ENCODE assay signal across 24 mouse cellular contexts in the genomic region with DNA sequence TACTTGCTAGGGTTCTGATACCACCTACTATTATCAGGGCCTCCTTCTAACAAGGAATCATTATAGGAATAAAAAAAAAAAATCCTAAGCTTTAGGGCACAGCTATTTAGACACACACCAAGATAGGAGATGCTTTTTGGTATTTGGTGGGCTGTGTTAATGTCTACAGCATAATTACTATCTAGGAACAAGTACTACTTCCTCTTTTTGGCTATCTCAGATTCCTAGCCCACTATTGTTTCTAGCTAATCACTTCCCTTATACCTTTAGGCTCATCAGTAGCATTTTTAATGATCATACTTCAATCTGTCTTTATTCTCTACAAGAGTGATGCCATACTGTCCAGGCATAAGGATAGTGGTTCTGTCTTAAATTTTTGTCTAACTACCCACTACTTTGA.
"Had no signal": no experiment of that assay in that cellular context is flagged by ENCODE, and none has a peak within 500 bp of the region (broad histone marks: within the 10 kb centered on the region; RNA-seq: fewer than 3 reads in every experiment).

No protein-coding gene starts in this region.

- H3K27me3 ChIP-seq: liver, embryonic 13.5 days; liver, embryonic 15.5 days; lung, embryonic 15.5 days; midbrain, embryonic 13.5 days; midbrain, embryonic 15.5 days; neural tube, embryonic 13.5 days; neural tube, embryonic 15.5 days; stomach, embryonic 15.5 days had no signal

- DNase-seq: liver, embryonic 13.5 days; liver, postnatal 0 days; lung, adult 2 months; lung, postnatal 14 days; lung, postnatal 36 days; retina, postnatal 1 day; right cerebral cortex, adult 18-20 months; right cerebral cortex, postnatal 25 days; right cerebral cortex, postnatal 4 days; spleen, adult 18-20 months; thymus, adult 2 months; thymus, postnatal 25 days; thymus, postnatal 4 days had no signal

- H3K4me3 ChIP-seq: liver, embryonic 13.5 days; liver, embryonic 15.5 days; lung, embryonic 15.5 days; midbrain, embryonic 10.5 days; midbrain, embryonic 13.5 days; midbrain, embryonic 15.5 days; neural tube, embryonic 13.5 days; neural tube, embryonic 15.5 days; stomach, embryonic 15.5 days had no signal

- H3K27ac ChIP-seq: liver, embryonic 13.5 days; liver, embryonic 15.5 days; lung, embryonic 15.5 days; macrophage; midbrain, embryonic 10.5 days; midbrain, embryonic 13.5 days; midbrain, embryonic 15.5 days; neural tube, embryonic 13.5 days; neural tube, embryonic 15.5 days; stomach, embryonic 15.5 days; stomach, postnatal 0 days had no signal

- H3K4me1 ChIP-seq: liver, embryonic 13.5 days; liver, embryonic 15.5 days; lung, embryonic 15.5 days; midbrain, embryonic 10.5 days; midbrain, embryonic 13.5 days; midbrain, embryonic 15.5 days; neural tube, embryonic 13.5 days; neural tube, embryonic 15.5 days; stomach, embryonic 15.5 days had no signal

- H3K36me3 ChIP-seq: liver, embryonic 13.5 days; liver, embryonic 15.5 days; lung, embryonic 15.5 days; midbrain, embryonic 10.5 days; midbrain, embryonic 13.5 days; midbrain, embryonic 15.5 days; neural tube, embryonic 13.5 days; neural tube, embryonic 15.5 days; stomach, embryonic 15.5 days had no signal

- ATAC-seq: liver, postnatal 0 days; lung, postnatal 0 days; midbrain, embryonic 13.5 days; midbrain, embryonic 15.5 days had no signal

- H3K9me3 ChIP-seq: liver, embryonic 13.5 days; liver, embryonic 15.5 days; lung, embryonic 15.5 days; midbrain, embryonic 10.5 days; midbrain, embryonic 13.5 days; midbrain, embryonic 15.5 days; neural tube, embryonic 13.5 days; neural tube, embryonic 15.5 days; stomach, embryonic 15.5 days had no signal

- H3K4me2 ChIP-seq: liver, embryonic 13.5 days; liver, embryonic 15.5 days; lung, embryonic 15.5 days; midbrain, embryonic 13.5 days; midbrain, embryonic 15.5 days; neural tube, embryonic 13.5 days; neural tube, embryonic 15.5 days; stomach, embryonic 15.5 days had no signal

- H3K9ac ChIP-seq: liver, embryonic 13.5 days; liver, embryonic 15.5 days; liver, postnatal 0 days; lung, embryonic 15.5 days; midbrain, embryonic 13.5 days; midbrain, embryonic 15.5 days; neural tube, embryonic 13.5 days; neural tube, embryonic 15.5 days; stomach, embryonic 15.5 days had no signal
